Mouse (Mus musculus): ENCODE measurements around the gene Rnaseh2a. TPM values are rescaled to one million over a fixed set of nuclear protein-coding genes. Genes with fewer than 3 reads are reported as not detected.
A peak's percentile ranks its signal among the peaks of the same experiment; 100 is the strongest.

Gene Rnaseh2a
- polyA plus RNA-seq, 1 experiment from 2014 or later, result 46.4 TPM

- no peak overlapping the region for H3K4me3 ChIP-seq (ENCODE audit: low read depth, low read length)
These were observed 31.7 kb downstream of the Rnaseh2a start for GRCm38 (mm10) chr8:84937620-84938485.

GRCm38 (mm10) chr8:84936962-84937546, 32.5 kb downstream of the Rnaseh2a start, which contains the start of gene Mast1:
Mast1 (minus strand) TSS chr8:84937359.
- no peaks in the 10 kb centered on the region for H3K4me1 ChIP-seq (ENCODE audit: insufficient read depth, low read depth, low read length)
- peak within 1 kb of the TSS; percentile 20; the same call in 1 of the 2 replicates for H3K4me3 ChIP-seq (ENCODE audit: low read depth, low read length)
- H3K27me3 ChIP-seq (replicated peaks; ENCODE audit: insufficient read depth, low read length), result peaks cover 30% of the 10 kb centered on the region
- WGBS, result under 1% methylated on average over 34 of the region's 50 CpGs
- peak; percentile 83 for ATAC-seq
- H3K27ac ChIP-seq (ENCODE audit: low read length), result no peak within 1 kb of the TSS
- peak; percentile 69 for DNase-seq (ENCODE audit: low spot score)
- TF ChIP-seq CTCF (IDR thresholded peaks at IDR 0.05) (peak; percentile 61), EP300 (IDR thresholded peaks at IDR 0.05) (no peak)
- peak within 1 kb of the TSS; percentile 55 for H3K4me2 ChIP-seq (replicated peaks; ENCODE audit: low read depth, low read length)
- H3K36me3 ChIP-seq (ENCODE audit: insufficient read depth, low read length), result no peaks in the 10 kb centered on the region
- no peaks in the 10 kb centered on the region for H3K9me3 ChIP-seq (ENCODE audit: low read length)
- H3K9ac ChIP-seq (replicated peaks; ENCODE audit: low read depth), result no peak within 1 kb of the TSS

More at GRCm38 (mm10) chr8:84937620-84938485, 31.7 kb downstream of the Rnaseh2a start:
- WGBS, result 57% methylated on average over 13 of the region's 13 CpGs
- Histone ChIP-seq H3K27me3 (replicated peaks; ENCODE audit: insufficient read depth, low read length) (peaks cover 30% of the 10 kb centered on the region), H3K4me1 (ENCODE audit: insufficient read depth, low read depth, low read length) (no peaks in the 10 kb centered on the region), H3K9ac (replicated peaks; ENCODE audit: low read depth) (no peak overlapping the region), H3K9me3 (ENCODE audit: low read length) (no peaks in the 10 kb centered on the region), H3K4me2 (replicated peaks; ENCODE audit: low read depth, low read length) (no peak overlapping the region), H3K27ac (ENCODE audit: low read length) (no peak overlapping the region), H3K36me3 (ENCODE audit: insufficient read depth, low read length) (no peaks in the 10 kb centered on the region)
- ATAC-seq, result no peak
- TF ChIP-seq CTCF (IDR thresholded peaks at IDR 0.05), result no peak
- TF ChIP-seq EP300 (IDR thresholded peaks at IDR 0.05), result no peak
- no peak for DNase-seq (ENCODE audit: low spot score)

- Histone ChIP-seq H3K27ac (ENCODE audit: low read length) (no peak overlapping the region), H3K9ac (replicated peaks; ENCODE audit: low read depth) (no peak overlapping the region), H3K27me3 (replicated peaks; ENCODE audit: insufficient read depth, low read length) (peaks cover 30% of the 10 kb centered on the region), H3K4me3 (ENCODE audit: low read depth, low read length) (0 out of 2 replicates have a peak overlapping the region, but pooled peaks have one; percentile 20), H3K9me3 (ENCODE audit: low read length) (no peaks in the 10 kb centered on the region), H3K4me2 (replicated peaks; ENCODE audit: low read depth, low read length) (peak overlapping the region; percentile 55; the same call in 1 of the 2 replicates), H3K36me3 (ENCODE audit: insufficient read depth, low read length) (no peaks in the 10 kb centered on the region), H3K4me1 (ENCODE audit: insufficient read depth, low read depth, low read length) (no peaks in the 10 kb centered on the region)
- ATAC-seq, result no peak
- no peak for DNase-seq (ENCODE audit: low spot score)
- no peak for TF ChIP-seq EP300 (IDR thresholded peaks at IDR 0.05)
- no peak for TF ChIP-seq CTCF (IDR thresholded peaks at IDR 0.05)
- 22% methylated on average over 23 of the region's 23 CpGs for WGBS
These were observed 33.3 kb downstream of the Rnaseh2a start for GRCm38 (mm10) chr8:84936041-84936961.

- no peaks in the 10 kb centered on the region for H3K36me3 ChIP-seq (ENCODE audit: insufficient read depth, low read length)
- 3% methylated on average over 14 of the region's 14 CpGs for WGBS
- H3K9ac ChIP-seq (replicated peaks; ENCODE audit: low read depth), result no peak overlapping the region
- no peak overlapping the region for H3K4me3 ChIP-seq (ENCODE audit: low read depth, low read length)
- no peaks in the 10 kb centered on the region for H3K4me1 ChIP-seq (ENCODE audit: insufficient read depth, low read depth, low read length)
- no peak for TF ChIP-seq EP300 (IDR thresholded peaks at IDR 0.05)
- no peak for TF ChIP-seq CTCF (IDR thresholded peaks at IDR 0.05)
- H3K27ac ChIP-seq (ENCODE audit: low read length), result no peak overlapping the region
- H3K27me3 ChIP-seq (replicated peaks; ENCODE audit: insufficient read depth, low read length), result peaks cover 30% of the 10 kb centered on the region
- no peaks in the 10 kb centered on the region for H3K9me3 ChIP-seq (ENCODE audit: low read length)
- DNase-seq (ENCODE audit: low spot score) (no peak), ATAC-seq (no peak; the same call in 1 of the 2 replicates)
- no peak overlapping the region for H3K4me2 ChIP-seq (replicated peaks; ENCODE audit: low read depth, low read length)
These were observed 34.1 kb downstream of the Rnaseh2a start for GRCm38 (mm10) chr8:84935489-84935888.

GRCm38 (mm10) chr8:84934860-84935259, 34.7 kb downstream of the Rnaseh2a start:
- no peak overlapping the region for H3K9ac ChIP-seq (replicated peaks; ENCODE audit: low read depth)
- no peak overlapping the region for H3K4me2 ChIP-seq (replicated peaks; ENCODE audit: low read depth, low read length)
- WGBS, result 1% methylated on average over 15 of the region's 15 CpGs
- peaks cover 36% of the 10 kb centered on the region for H3K27me3 ChIP-seq (replicated peaks; ENCODE audit: insufficient read depth, low read length)
- H3K27ac ChIP-seq (ENCODE audit: low read length), result no peak overlapping the region
- no peaks in the 10 kb centered on the region for H3K4me1 ChIP-seq (ENCODE audit: insufficient read depth, low read depth, low read length)
- peak; percentile 50 for ATAC-seq
- H3K9me3 ChIP-seq (ENCODE audit: low read length), result no peaks in the 10 kb centered on the region
- no peak for TF ChIP-seq EP300 (IDR thresholded peaks at IDR 0.05)
- no peak for TF ChIP-seq CTCF (IDR thresholded peaks at IDR 0.05)
- H3K36me3 ChIP-seq (ENCODE audit: insufficient read depth, low read length), result no peaks in the 10 kb centered on the region
- no peak overlapping the region for H3K4me3 ChIP-seq (ENCODE audit: low read depth, low read length)
- peak; percentile 29 for DNase-seq (ENCODE audit: low spot score)
